Mouse (Mus musculus): ENCODE measurements at regions not wholly inside any gene's neighbourhood (a gene's known extent, or its start where the extent isn't known, plus 50 kb on each side); places are given as distances from the start of the nearest gene placed in this dataset.

DNA sequence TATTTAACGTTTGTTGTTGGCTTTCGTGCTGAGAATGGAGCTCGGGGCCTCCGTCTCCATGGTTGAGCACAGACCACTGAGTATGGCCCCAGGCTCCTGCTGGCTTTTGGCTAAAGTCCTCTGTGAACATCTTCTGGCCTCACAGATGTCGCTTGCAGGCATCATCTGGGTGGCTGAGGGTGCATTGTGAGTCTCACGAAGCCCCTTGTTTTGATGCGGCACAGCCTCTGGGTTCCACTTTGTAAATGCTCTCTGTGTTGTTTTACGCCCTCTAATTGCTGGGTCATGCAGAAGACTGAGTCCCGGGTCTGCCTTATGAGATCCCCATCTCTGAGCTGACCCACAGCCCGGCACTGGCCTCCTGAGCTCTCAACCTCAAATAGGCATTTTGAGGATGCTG lies 84.5 kb downstream of the Cryba4 start:
- H3K36me3 ChIP-seq (ENCODE audit: control insufficient read depth, insufficient read depth, low read length) = no peaks in the 10 kb centered on the region
- ATAC-seq (ENCODE audit: low FRiP score, low TSS enrichment) (no peak), DNase-seq (no peak)
- H3K4me1 ChIP-seq (ENCODE audit: control insufficient read depth, insufficient read depth, low read length) = peaks cover 16% of the 10 kb centered on the region
- no peaks in the 10 kb centered on the region; the same call in 1 of the 2 replicates for H3K27me3 ChIP-seq (ENCODE audit: control insufficient read depth, insufficient read depth, low read length)
- H3K4me3 ChIP-seq (replicated peaks; ENCODE audit: low read depth, low read length) = no peak overlapping the region
- H3K4me2 ChIP-seq (ENCODE audit: low read length) = no peak overlapping the region
- H3K9me3 ChIP-seq (ENCODE audit: control insufficient read depth, low read length) = no peaks in the 10 kb centered on the region
- WGBS = 41% methylated on average over 10 of the region's 10 CpGs
- no peak overlapping the region for H3K27ac ChIP-seq (replicated peaks; ENCODE audit: low read depth, low read length)
- no peak overlapping the region for H3K9ac ChIP-seq (replicated peaks; ENCODE audit: low read length)

GRCm38 (mm10) chr5:112171325-112171724 lies 81.0 kb downstream of the Cryba4 start:
- 77% methylated on average over 2 of the region's 2 CpGs for WGBS

DNA sequence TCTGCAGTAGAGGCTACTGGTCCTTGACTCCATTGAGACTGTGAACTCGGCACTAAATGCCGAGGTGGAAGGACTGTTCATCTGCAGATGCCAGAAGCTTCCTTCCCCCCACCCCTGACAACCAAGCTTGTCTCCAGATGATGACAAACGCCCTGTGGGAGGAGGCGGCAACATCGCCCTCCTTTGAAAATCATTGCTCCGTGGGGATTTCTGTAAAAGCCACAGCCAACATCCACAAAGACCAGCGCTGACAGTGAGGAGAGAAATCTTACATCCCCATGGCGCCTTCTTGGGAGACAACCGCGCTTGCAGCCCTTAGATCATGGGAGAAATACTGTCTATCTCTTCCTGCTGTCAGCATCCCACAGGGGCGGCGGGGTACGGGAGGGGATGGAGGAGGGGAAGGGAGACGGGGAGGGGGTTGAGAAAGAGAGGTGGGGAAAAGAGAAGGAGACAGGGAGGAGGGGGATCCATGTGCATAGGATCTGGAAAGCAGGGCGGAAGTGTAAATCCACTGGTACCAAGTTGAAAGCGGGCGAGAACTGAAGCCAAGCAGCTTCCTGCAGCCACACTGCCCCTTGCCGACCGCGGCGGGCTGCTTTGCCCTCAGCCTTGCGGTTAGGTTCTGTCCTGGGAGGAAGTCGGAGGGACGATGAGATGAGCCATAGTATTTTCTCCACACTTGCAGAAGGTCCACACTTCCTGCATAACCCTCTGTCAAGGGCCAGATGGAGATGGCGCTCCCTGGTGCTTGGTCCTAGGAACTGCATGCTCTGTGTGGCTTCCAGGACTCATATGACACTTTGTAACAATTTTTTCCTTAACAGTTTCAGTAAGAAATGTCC lies 72.9 kb downstream of the Cryba4 start:
- Histone ChIP-seq H3K27ac (replicated peaks; ENCODE audit: low read depth, low read length) (no peak overlapping the region), H3K4me1 (ENCODE audit: control insufficient read depth, insufficient read depth, low read length) (peaks cover 16% of the 10 kb centered on the region; the same call in 1 of the 2 replicates), H3K9me3 (ENCODE audit: control insufficient read depth, low read length) (no peaks in the 10 kb centered on the region), H3K9ac (replicated peaks; ENCODE audit: low read length) (no peak overlapping the region; the same call in 1 of the 2 replicates), H3K27me3 (ENCODE audit: control insufficient read depth, insufficient read depth, low read length) (no peaks in the 10 kb centered on the region), H3K36me3 (ENCODE audit: control insufficient read depth, insufficient read depth, low read length) (no peaks in the 10 kb centered on the region), H3K4me3 (replicated peaks; ENCODE audit: low read depth, low read length) (no peak overlapping the region), H3K4me2 (ENCODE audit: low read length) (peak overlapping the region; percentile 33)
- ATAC-seq (ENCODE audit: low FRiP score, low TSS enrichment) (no peak), DNase-seq (peak; percentile 67)
- WGBS = 27% methylated on average over 25 of the region's 25 CpGs

More at GRCm38 (mm10) chr5:112171325-112171724, 81.0 kb downstream of the Cryba4 start:
- Histone ChIP-seq H3K36me3 (ENCODE audit: control insufficient read depth, insufficient read depth, low read length) (no peaks in the 10 kb centered on the region), H3K27me3 (ENCODE audit: control insufficient read depth, insufficient read depth, low read length) (no peaks in the 10 kb centered on the region), H3K4me1 (ENCODE audit: control insufficient read depth, insufficient read depth, low read length) (peaks cover 13% of the 10 kb centered on the region), H3K4me3 (replicated peaks; ENCODE audit: low read depth, low read length) (no peak overlapping the region), H3K27ac (replicated peaks; ENCODE audit: low read depth, low read length) (no peak overlapping the region), H3K9me3 (ENCODE audit: control insufficient read depth, low read length) (no peaks in the 10 kb centered on the region), H3K9ac (replicated peaks; ENCODE audit: low read length) (no peak overlapping the region), H3K4me2 (ENCODE audit: low read length) (no peak overlapping the region)
- DNase-seq = no peak
- no peak for ATAC-seq (ENCODE audit: low FRiP score, low TSS enrichment)

- ATAC-seq (ENCODE audit: low FRiP score, low TSS enrichment) (no peak), DNase-seq (peak; percentile 70)
- Histone ChIP-seq H3K4me1 (ENCODE audit: control insufficient read depth, insufficient read depth, low read length) (0 out of 2 replicates have a peak, but pooled peaks cover 11% of the 10 kb centered on the region), H3K4me3 (replicated peaks; ENCODE audit: low read depth, low read length) (no peak overlapping the region), H3K4me2 (ENCODE audit: low read length) (no peak overlapping the region), H3K9ac (replicated peaks; ENCODE audit: low read length) (no peak overlapping the region), H3K36me3 (ENCODE audit: control insufficient read depth, insufficient read depth, low read length) (no peaks in the 10 kb centered on the region), H3K27me3 (ENCODE audit: control insufficient read depth, insufficient read depth, low read length) (no peaks in the 10 kb centered on the region), H3K9me3 (ENCODE audit: control insufficient read depth, low read length) (no peaks in the 10 kb centered on the region), H3K27ac (replicated peaks; ENCODE audit: low read depth, low read length) (no peak overlapping the region)
- WGBS = 37% methylated on average over 8 of the region's 8 CpGs
These were observed 69.5 kb downstream of the Cryba4 start for GRCm38 (mm10) chr5:112182775-112183174.

DNA sequence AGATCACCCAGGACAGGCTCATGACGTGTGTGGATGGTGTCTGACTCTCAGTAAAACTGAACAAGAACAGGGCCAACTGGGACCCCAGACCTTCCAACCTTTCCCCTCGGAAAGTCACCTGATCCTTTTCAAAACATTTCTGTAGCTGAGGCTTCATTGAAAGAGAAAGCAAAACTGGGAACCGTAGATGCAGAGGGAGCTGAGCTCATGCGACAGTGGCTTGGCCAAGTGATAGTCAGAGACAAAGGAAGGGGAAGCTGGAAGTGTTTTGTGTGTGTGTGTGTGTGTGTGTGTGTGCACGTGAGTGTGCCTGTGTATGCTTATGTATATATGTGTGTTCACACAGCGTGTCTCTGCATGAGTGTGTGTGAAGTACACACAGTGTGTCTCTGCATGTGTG lies 56.7 kb downstream of the Cryba4 start:
- WGBS = 74% methylated on average over 6 of the region's 6 CpGs
- Histone ChIP-seq H3K27ac (replicated peaks; ENCODE audit: low read depth, low read length) (no peak overlapping the region), H3K36me3 (ENCODE audit: control insufficient read depth, insufficient read depth, low read length) (no peaks in the 10 kb centered on the region), H3K27me3 (ENCODE audit: control insufficient read depth, insufficient read depth, low read length) (no peaks in the 10 kb centered on the region), H3K4me3 (replicated peaks; ENCODE audit: low read depth, low read length) (no peak overlapping the region), H3K9ac (replicated peaks; ENCODE audit: low read length) (no peak overlapping the region), H3K4me1 (ENCODE audit: control insufficient read depth, insufficient read depth, low read length) (no peaks in the 10 kb centered on the region), H3K4me2 (ENCODE audit: low read length) (no peak overlapping the region), H3K9me3 (ENCODE audit: control insufficient read depth, low read length) (no peaks in the 10 kb centered on the region)
- no peak for ATAC-seq (ENCODE audit: low FRiP score, low TSS enrichment)
- no peak for DNase-seq
